Mouse (Mus musculus) cerebellum, adult 11-12 months (tissue): ENCODE results near the gene Suv39h1.
"Not testable (repeated sequence)": the region's sequence is repeated elsewhere in the genome, so short reads cannot be mapped to it uniquely, and the experiment has no call there.

Experiments
- DNase-seq: peaks from one replicate; pipeline ENCODE4 v3.0.0; 2022

Suv39h1 gene

DNA sequence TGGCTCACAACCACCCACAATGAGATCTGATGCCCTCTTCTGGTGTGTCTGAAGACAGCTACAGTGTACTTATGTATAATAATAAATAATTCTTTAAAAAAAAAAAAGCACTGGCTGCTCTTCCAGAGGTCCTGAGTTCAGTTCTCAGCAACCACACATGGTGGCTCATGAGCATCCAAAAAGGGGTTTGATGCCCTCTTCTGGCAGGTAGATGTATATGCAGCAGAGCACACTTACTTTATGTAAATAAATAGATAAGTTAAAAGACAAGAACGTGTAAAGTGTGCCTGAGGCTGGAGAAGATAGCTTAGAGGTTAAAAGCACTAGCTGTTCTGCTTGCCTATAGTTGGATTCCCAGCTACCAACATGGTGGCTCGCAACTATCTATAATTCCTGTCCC lies 49.8 kb downstream of the Suv39h1 start:
- no peak for DNase-seq

DNA sequence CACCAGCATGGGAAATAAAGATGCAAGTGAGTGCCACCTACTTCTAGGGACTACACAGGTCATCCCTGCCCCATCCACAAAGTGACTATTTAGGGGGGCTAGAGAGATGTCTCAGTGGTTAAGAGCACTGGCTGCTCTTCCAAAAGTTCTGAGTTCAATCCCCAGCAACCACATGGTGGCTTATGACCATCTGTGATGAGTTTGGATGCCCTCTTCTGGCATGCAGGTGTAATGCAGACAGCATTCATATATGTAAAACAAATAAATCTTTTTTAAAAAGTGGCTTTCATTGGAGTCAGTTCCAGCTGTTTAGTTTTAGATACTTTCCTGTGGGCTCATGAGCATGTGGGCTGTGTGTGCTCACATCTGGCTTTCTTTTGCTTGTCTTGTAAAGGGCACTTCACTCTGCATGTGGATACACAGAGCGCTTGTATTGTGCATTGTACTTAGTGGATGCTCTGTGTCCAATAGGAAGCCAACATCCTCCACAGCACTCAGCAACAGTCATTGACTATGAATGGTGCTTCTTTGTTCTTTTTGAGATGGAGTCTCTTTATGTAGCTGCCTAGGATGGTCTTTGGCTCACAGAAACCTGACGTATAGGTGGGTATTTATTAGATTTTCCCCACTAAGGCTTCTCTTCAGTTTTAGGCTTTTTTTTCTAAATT lies 54.3 kb downstream of the Suv39h1 start:
- DNase-seq, result no peak

DNA sequence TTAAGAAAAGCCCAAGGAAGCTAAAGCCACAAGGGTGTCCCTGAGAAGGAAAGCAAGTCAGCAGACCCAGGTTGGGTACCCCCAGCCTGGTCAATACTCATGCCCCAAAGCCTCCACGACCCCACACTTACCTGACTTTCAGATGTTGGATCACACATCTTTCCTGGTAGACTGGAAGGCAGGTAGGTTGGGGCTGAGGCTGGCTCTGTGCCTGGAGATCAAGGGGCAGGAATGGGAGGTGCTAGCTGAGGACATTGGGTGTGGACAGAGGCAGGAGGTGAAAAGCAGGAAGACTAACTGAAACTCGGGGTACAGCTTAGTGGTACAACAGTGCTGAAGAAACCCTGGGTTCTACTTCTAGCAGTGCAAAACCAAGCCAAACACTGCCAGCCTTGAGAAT lies 56.3 kb downstream of the Suv39h1 start, which contains the start of gene Glod5:
Glod5 (minus strand) TSS at position 207 of the 400 bp plus-strand sequence.
- DNase-seq, result no peak

- DNase-seq, result peak; percentile 15
These were observed 57.4 kb downstream of the Suv39h1 start for GRCm38 (mm10) chrX:8017142-8017541.

- not testable (repeated sequence) for DNase-seq
These were observed 58.9 kb downstream of the Suv39h1 start for GRCm38 (mm10) chrX:8015675-8016074.

GRCm38 (mm10) chrX:8013569-8014314 lies 60.8 kb downstream of the Suv39h1 start:
- no peak for DNase-seq

DNA sequence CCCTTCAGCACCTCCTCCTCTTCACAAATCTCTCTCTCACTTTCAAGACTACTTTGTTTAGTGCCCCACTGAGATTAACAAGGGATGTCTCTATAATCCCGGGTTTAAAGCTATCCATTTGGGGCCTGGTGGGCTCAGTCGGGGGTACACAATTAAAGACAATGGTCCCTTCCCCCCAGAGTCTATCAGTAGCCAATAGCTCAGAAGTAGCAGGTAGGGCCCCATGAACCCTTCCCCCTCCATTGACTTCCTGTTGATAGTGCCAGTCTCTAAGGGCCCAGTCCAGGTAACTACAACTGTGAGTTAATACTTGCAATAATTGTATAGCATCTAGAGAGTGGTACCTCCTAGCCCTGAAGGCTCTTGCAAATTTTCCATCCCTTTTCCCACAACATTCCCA lies 61.4 kb downstream of the Suv39h1 start:
- DNase-seq, result no peak
